Mouse (Mus musculus): ENCODE data around the gene Macrod2.

GRCm38 (mm10) chr2:142243483-142243882 is 1848.4 kb downstream of the Macrod2 start:
- TF ChIP-seq CTCF (IDR thresholded peaks at IDR 0.05; ENCODE audit: low read depth) = no peak
- TF ChIP-seq EP300 (optimal IDR thresholded peaks at IDR 0.05) = no peak

Data from stomach, postnatal 0 days (tissue).